Mouse (Mus musculus): ENCODE data around the gene Cyp4b1.
"Not testable (repeated sequence)": the region's sequence is repeated elsewhere in the genome, so short reads cannot be mapped to it uniquely, and the experiment has no call there.

Gene Cyp4b1

DNA sequence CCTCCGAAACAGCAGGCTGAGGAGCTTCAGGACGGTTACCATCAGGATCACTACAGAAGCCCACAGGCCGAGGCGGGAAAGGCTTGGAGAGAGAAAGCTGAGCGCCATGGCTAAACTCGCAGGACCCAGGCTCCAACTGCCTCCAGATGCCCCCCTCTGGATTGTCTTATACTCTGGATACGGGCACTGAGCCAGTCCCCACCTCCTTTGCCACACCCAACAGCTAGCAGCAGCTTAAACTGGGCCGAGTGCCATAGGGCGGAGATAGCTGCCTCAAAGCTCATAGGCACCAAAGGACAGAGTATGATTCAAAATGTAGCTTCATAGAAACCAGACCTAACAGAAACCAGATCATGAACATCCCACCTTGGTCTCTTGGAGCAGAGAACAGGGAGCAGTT is at the start of gene Cyp4b1:
Cyp4b1 (minus strand) TSS at position 144 of the 400 bp plus-strand sequence.
- no peak for DNase-seq (ENCODE audit: low spot score)

DNA sequence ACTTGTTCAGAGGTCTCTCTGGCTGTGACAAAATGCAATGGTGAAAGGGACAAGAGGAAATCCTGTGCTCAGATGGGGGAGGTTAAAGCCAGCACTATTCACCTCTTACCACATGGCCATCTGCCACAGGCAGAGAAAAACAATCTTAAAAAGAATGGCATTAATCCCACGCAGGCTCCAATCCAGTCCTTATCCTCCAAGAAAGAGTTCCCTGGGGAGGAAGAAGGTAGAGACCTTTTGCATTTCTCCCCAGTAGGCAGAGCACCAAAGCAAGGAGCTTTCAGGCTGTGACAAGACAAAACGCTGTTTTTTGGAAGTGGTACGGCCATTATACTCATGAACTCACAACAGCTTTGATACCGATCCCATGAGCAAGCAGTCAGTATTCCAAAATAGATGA is 38.8 kb upstream of the Cyp4b1 start:
- no peak for DNase-seq (ENCODE audit: low spot score)

DNA sequence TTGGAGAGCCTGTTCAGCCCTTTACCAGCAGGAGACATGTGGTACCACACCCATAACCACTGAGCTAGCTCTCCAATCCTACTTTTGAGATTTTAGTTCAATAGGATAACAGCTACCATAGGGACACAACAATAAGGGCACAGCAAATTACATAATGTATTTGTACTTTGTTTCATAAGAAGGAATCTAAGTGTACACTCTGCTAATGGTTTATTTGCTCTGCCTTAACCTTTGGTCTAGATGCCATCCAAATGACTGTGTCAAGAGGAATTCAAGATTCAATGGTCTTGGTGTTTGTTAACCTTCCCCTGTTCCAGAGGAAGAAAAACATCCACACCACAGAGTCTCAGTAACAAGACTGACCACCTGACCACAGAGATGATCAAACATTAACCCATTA is 11.7 kb upstream of the Cyp4b1 start:
- no peak for DNase-seq (ENCODE audit: low spot score)

DNA sequence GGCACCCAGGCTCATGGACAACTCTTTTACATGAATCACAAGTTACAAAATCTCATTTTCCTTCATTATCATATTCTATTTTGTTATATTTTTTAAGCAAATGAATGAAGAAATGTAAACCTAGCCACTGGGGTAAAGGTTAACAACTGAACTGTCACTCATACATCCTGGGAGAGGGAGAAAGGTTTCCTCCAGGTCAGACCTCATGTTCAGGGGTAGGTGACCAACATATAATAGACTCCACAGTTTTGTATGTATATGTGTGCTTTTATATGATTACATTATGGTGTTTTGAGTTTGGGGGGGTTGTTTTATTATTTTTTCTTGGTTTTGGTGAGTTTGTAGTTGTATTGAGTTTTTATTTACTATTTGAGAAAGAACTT is 10.3 kb upstream of the Cyp4b1 start:
- DNase-seq (ENCODE audit: low spot score), result no peak

DNA sequence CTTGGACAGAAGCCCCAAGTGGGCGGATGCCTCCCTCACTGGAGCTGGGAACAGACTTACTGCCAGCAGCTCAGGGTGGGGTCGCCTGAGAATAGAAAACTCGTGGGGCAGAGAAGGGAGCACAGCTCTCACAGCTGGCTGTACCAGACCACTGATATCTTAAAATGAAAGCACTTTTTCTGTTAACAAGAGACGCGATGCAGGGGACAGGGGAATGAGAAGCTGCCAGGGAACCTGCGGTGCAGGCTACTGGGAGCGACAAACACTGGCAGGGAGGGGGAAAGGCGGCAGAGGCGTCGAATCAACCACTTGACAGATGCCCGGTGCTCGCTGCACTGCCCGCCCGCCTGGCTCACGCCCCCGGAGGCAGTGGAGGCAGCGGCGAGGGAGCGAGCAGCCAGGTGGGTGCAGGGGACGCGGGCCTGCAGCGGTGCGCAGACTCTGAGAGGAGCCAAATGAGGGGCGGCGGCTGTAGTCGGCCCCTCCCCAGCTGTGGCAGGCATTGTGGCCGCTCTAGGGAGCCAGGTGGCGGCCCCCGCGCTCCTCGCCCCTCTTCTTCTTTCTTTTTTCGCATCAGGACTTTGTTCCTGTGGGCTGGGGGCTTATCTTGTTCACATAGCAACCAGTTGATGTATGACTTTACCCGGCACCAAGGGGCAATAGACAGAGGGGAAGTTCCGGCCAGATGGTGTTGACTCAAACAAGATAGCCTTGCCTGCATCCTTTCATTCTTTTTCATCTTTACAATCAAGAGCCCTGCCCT is 9.8 kb upstream of the Cyp4b1 start:
- no peak for DNase-seq (ENCODE audit: low spot score)

GRCm38 (mm10) chr4:115656535-115656922 is 9.0 kb upstream of the Cyp4b1 start:
- DNase-seq (ENCODE audit: low spot score), result not testable (repeated sequence)

DNA sequence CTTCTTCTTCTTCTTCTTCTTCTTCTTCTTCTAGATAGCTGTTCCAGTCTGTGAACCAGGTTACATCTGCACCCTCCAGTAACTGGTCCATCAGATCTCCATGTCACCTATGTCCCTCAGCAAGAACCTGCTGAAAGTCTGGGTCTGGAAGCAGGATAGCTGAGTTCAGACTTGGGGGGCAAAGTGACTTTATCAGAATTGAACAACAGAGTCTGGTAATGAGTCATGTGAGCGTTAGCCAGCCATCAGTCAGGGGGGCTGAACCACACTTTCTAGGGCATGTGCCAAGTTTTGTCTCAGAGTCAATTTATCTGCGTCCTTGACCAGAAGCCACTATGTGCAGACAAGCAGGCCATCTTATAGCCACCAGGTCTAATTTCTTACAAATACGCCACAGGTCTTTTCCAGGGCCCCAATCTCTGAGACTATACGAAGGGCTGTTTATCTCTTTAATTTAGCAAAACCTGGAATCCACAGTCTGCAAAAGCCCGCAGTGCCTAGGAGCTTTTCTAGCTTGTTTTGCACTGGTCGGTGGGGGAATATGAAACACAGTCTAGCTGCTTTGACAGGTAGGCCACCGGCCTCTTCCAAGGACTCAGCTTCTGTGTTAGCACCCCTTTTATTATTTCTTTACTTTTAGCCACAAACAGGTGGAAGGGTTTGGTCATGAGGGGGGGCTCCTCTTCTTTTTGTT is 8.5 kb upstream of the Cyp4b1 start:
- DNase-seq (ENCODE audit: low spot score), result not testable (repeated sequence)

- DNase-seq (ENCODE audit: low spot score), result no peak
Observed at GRCm38 (mm10) chr4:115650866-115651265, 3.3 kb upstream of the Cyp4b1 start.

GRCm38 (mm10) chr4:115649344-115649743 is 1.8 kb upstream of the Cyp4b1 start:
- DNase-seq (ENCODE audit: low spot score), result no peak

DNA sequence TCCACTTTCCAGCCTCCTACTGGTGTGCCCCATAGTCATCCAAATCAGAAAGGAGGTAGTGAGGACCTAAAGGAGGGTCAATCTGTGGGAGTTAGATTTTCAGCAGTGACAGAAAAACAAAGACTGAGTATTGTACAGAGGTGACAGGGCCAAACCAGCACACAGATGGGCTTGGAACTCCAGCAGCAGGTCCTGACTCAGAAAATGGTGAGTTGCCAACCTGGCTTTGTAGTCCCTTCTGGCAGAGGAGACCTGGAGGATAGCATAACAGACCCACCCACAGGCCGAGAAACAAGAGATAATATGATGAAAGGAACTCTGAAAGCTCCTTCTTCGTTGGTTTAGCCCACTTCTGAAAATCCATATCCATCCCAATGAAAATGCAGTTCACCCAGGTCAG is 1.2 kb upstream of the Cyp4b1 start:
- DNase-seq (ENCODE audit: low spot score), result no peak

GRCm38 (mm10) chr4:115645371-115645770 is 2.2 kb downstream of the Cyp4b1 start:
- DNase-seq (ENCODE audit: low spot score), result peak; percentile 15

DNA sequence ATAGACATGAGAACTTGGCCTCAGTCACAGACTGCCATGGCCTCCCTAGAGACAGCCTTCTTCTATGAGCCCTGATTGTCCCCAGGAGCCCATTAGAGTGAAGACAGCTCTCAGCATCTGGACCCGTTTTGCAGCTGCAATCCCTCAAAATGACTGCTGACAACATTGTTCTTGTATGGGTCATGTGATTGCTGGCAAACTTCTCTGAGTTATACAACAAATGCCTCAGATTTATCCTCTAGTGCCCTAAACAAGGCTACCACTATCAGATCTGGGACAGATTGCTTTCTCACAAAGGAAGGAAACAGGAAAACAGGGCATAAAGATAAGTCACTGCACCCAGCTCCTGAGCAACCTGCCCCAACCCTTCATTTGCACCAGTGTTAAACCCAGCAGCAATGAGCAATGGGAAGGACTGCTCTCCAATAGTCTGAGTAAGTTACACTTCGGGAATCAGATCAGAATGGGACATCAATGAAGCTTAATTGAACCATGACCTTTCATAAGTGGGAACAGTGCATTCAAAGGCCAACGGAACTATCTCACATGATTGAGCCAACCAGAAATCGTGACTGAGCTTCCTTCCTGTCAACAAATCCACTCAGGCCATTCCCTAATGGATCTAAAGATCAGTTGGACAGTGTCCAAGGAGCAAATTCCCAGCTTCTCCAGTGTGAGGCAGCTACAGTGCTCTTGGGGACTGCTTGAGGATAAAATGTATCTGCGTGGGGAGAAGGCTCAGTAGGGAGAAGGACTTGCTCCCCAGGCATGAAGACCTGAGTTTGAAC is 4.4 kb downstream of the Cyp4b1 start:
- no peak for DNase-seq (ENCODE audit: low spot score)

DNA sequence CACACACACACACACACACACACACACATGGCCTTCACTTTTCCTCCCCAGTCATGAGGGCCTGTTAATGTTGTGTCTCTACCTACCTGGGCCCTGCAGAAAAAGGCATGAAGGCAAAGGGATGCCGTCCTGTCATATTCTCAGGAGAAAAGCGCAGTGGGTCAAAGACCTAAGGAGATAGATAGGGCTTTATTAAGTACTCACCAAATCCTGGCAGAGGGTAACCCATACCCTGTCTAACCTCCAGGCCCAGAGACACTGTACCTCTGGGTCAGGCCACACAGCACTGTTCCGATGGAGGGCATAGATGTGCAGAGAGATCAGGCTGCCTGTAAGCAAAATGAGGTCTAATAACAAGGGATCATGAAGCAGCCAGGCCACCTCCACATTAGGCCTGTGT is 22.0 kb downstream of the Cyp4b1 start:
- DNase-seq (ENCODE audit: low spot score), result not testable (repeated sequence)

- DNase-seq (ENCODE audit: low spot score), result no peak
Observed at GRCm38 (mm10) chr4:115614005-115614404, 33.5 kb downstream of the Cyp4b1 start.

DNA sequence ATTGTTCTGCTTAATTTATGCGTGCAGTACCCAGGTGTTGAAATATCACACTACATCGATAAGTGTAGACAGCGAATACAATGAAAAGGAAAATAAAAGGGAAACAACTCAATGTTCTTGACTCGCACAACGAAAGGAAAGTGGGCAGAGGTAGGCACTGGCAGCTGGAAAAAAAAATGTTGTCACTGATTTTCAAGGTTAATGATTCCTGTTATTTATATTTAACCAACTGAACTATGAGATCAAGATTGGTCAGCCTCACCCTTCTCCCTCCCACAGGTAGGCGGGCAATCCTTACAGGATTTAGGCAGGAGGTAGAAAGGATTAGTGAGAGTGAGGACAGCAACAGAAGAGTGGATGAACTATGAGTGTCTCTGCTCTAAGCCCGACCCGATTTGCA is 46.9 kb downstream of the Cyp4b1 start, which contains the start of gene Cyp4a32:
Cyp4a32 (plus strand) TSS at position 359 of the 400 bp plus-strand sequence.
- DNase-seq (ENCODE audit: low spot score), result not testable (repeated sequence)

DNA sequence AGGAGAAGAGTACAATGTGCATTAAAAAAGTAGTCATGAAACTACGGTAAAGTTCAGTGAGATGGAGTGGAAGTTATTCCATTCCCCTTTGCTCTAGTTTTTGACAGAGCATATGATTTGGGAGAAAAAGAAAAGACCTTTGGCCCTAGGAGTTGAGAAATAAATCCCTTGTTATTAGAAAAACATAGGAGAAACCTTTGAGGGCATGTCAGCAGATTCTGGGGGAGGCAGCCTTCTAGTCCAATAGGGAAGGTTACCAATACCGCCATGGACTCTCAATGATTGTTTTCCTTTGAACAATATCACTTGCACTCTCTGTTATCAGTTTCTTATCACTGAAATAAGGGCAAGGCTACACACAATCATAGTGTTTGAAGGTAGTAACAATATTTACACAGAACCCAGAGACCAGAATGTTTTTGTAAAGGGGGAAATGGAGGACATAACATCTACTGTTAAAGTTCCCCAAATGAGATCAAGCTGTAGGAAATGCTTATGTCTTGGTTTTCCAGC is 50.6 kb downstream of the Cyp4b1 start:
- DNase-seq (ENCODE audit: low spot score), result no peak

GRCm38 (mm10) chr4:115596357-115596756 is 51.2 kb downstream of the Cyp4b1 start:
- DNase-seq (ENCODE audit: low spot score), result no peak

DNA sequence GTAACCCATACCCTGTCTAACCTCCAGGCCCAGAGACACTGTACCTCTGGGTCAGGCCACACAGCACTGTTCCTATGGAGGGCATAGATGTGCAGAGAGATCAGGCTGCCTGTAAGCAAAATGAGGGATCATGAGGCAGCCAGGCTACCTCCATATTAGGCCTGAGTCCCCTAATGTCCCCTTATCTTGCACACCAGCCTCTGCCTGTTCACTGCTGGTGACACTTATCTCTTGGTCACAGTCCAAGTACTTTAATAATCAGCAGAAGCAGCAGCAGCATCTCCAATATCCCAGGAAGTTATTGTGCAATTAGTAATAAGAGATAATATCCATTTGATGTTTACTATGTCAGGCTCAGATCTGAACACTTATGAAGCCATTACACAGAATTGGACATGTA is 64.5 kb downstream of the Cyp4b1 start:
- DNase-seq (ENCODE audit: low spot score), result no peak

DNA sequence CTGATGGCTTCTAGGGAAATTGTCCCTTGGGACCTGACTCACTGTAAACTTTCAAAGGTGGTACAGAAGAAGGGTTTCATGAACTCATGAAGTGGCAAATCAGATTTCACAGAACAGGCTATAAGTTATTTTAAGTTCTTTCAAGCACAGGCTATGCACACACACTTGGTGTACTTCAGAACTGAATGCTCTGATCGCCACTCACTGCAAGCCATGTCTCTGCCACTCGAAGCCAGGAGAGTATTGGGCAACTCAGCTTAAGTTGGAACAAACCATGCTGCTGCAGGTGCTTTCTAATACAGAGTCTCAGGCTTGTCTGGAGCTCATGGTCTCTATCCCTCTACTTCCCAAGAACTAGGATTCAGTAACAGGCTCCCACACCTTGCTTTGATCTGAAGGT is 71.7 kb downstream of the Cyp4b1 start:
- no peak for DNase-seq (ENCODE audit: low spot score)

GRCm38 (mm10) chr4:115575255-115575654 is 72.3 kb downstream of the Cyp4b1 start:
- no peak for DNase-seq (ENCODE audit: low spot score)

All from testis, postnatal 14 days (tissue).